Mouse (Mus musculus): ENCODE results near the gene Atl2.

DNA sequence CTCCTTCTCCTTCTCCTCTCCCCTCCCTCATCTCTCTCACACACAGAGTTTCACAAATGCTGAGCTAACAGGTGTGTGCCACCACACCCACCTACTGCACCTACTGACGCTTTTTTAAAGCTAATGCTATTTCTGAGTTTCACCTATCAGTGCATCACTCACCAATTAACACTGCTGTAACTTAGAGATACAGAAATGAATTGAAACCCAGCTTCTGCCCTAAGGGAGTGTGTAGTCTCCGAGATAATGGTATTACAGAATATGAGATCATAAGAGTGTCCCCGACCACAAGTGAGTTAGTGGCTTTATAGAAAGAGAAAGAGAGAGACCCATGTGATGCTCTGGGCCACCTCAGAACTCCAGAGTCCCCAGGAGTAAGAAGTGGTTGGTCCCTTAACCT is 43.2 kb upstream of the Atl2 start:
- TF ChIP-seq POLR2A (IDR thresholded peaks at IDR 0.05; ENCODE audit: borderline replicate concordance, extremely low read depth, insufficient read depth, insufficient read length, poor library complexity, severe bottlenecking) (no peak), CTCF (IDR thresholded peaks at IDR 0.05; ENCODE audit: borderline replicate concordance, extremely low read depth, insufficient read depth, insufficient read length) (no peak)

Measured in brain, embryonic 14.5 days (tissue).